29 mouse cellular contexts compared by ENCODE assay signal in the genomic region with DNA sequence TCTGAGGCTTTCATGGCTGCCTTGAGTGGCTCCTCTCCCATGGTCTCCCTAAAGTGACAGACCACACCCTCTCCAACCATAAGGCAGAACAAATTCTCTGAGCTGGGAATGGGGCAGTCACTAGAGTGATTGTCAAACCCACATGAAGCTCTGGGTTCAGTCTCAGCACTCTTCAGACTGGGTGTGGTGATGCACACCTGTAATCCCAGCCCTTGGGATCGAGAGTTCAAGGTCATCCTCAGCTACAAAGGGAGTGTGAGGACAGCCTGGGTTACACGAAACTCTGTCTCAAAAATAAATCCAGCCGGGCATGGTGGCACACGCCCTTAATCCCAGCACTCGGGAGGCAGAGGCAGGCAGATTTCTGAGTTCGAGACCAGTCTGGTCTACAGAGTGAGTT. TPM values are rescaled to one million over a fixed set of nuclear protein-coding genes. Genes with fewer than 3 reads are reported as not detected.
"Had no signal": no experiment of that assay in that cellular context is flagged by ENCODE, and none has a peak within 500 bp of the region (broad histone marks: within the 10 kb centered on the region; RNA-seq: fewer than 3 reads in every experiment).

No protein-coding gene starts in this region.

- H3K27ac ChIP-seq: heart, embryonic 10.5 days; heart, embryonic 13.5 days; heart, embryonic 15.5 days; hindbrain, embryonic 10.5 days; hindbrain, embryonic 12.5 days; hindbrain, embryonic 13.5 days; hindbrain, embryonic 14.5 days; hindbrain, embryonic 15.5 days; hindbrain, postnatal 0 days; intestine, embryonic 15.5 days; kidney, embryonic 15.5 days; kidney, postnatal 0 days; layer of hippocampus, adult 2 months had no signal

- DNase-seq: heart, postnatal 10 days; heart, postnatal 36 days; heart, postnatal 4 days; kidney, adult 11 months; kidney, adult 18-20 months; kidney, adult 2 months; kidney, adult 8-10 months; kidney, adult 9 months; kidney, postnatal 10 days; kidney, postnatal 14 days; kidney, postnatal 25 days; kidney, postnatal 36 days; kidney, postnatal 4 days; layer of hippocampus, adult 9-11 months; layer of hippocampus, postnatal 36 days had no signal

- H3K4me3 ChIP-seq: heart, embryonic 10.5 days; heart, embryonic 12.5 days; heart, embryonic 13.5 days; heart, embryonic 15.5 days; hindbrain, embryonic 10.5 days; hindbrain, embryonic 12.5 days; hindbrain, embryonic 13.5 days; hindbrain, embryonic 15.5 days; intestine, embryonic 15.5 days; kidney, embryonic 15.5 days; layer of hippocampus, adult 2 months had no signal

- H3K4me1 ChIP-seq: heart, embryonic 12.5 days; heart, embryonic 13.5 days; heart, embryonic 15.5 days; hindbrain, embryonic 12.5 days; intestine, embryonic 15.5 days; kidney, embryonic 15.5 days had no signal

- H3K27me3 ChIP-seq: intestine, embryonic 15.5 days had no signal

- H3K36me3 ChIP-seq: heart, embryonic 10.5 days; heart, embryonic 12.5 days; heart, embryonic 13.5 days; heart, embryonic 15.5 days; hindbrain, embryonic 10.5 days; hindbrain, embryonic 12.5 days; hindbrain, embryonic 13.5 days; hindbrain, embryonic 15.5 days; intestine, embryonic 15.5 days; kidney, embryonic 15.5 days had no signal

RNA-seq across cellular contexts. Expression of a gene that starts 24.8 kb away (rescaled TPM):
- total RNA-seq: hindbrain, postnatal 0 days had no signal
